Mouse (Mus musculus) liver, adult 2 months (tissue): ENCODE data around the gene Pnpla1. TPM values are rescaled to one million over a fixed set of nuclear protein-coding genes. Genes with fewer than 3 reads are reported as not detected.
A peak's percentile ranks its signal among the peaks of the same experiment; 100 is the strongest.

Experiments used
- DNase-seq: peaks from one replicate; pipeline ENCODE4 v3.0.0-alpha.2; 2011; ENCODE audit warnings: low read depth, low spot score; ENCODE audit errors: extremely low read depth
- H3K27ac ChIP-seq: fragments of 200-500 bp; replicated peaks from 2 replicates; pipeline ENCODE4 v1.5.1; 2012; ENCODE audit warnings: low read depth, mild to moderate bottlenecking, control low read depth, inconsistent platforms, low read length; ENCODE audit not compliant: insufficient read depth
- H3K27me3 ChIP-seq: fragments of 200-500 bp; 2 replicates; pipeline ENCODE4 v1.6.1; 2012; ENCODE audit warnings: mild to moderate bottlenecking, moderate library complexity, low read length, inconsistent platforms; ENCODE audit not compliant: control insufficient read depth, insufficient read depth
- H3K36me3 ChIP-seq: fragments of 200-500 bp; 2 replicates; pipeline ENCODE4 v1.6.1; 2012; ENCODE audit warnings: low read length, inconsistent platforms; ENCODE audit not compliant: control insufficient read depth, insufficient read depth
- H3K4me1 ChIP-seq: fragments of 200-500 bp; 2 replicates; pipeline ENCODE4 v1.6.1; 2011; ENCODE audit warnings: low read length; ENCODE audit not compliant: control insufficient read depth, insufficient read depth
- H3K4me3 ChIP-seq: fragments of 200-500 bp; 2 replicates; pipeline ENCODE4 v1.5.1; 2011; ENCODE audit warnings: low read depth, mild to moderate bottlenecking, control low read depth, low read length, moderate library complexity; ENCODE audit not compliant: insufficient read depth
- H3K79me2 ChIP-seq: fragments of 200-500 bp; 2 replicates; pipeline ENCODE4 v1.6.1; 2012; ENCODE audit warnings: inconsistent platforms, mild to moderate bottlenecking, low read length, moderate library complexity; ENCODE audit not compliant: control insufficient read depth, insufficient read depth
- H3K9ac ChIP-seq: fragments of 200-500 bp; 2 replicates; pipeline ENCODE4 v1.6.1; 2012; ENCODE audit warnings: low read depth, mild to moderate bottlenecking, control low read depth, inconsistent platforms, low read length
- CTCF ChIP-seq: fragments of 200-500 bp; IDR thresholded peaks from 2 replicates; pipeline ENCODE4 v1.5.1; 2011; ENCODE audit warnings: low read depth, low read length, control low read depth
- POLR2A ChIP-seq: fragments of 200-500 bp; IDR thresholded peaks from 2 replicates; pipeline ENCODE4 v1.6.1; 2011; ENCODE audit warnings: low read length, control low read depth; ENCODE audit not compliant: insufficient read depth; ENCODE audit errors: extremely low read depth
- WGBS: fragments of 180-500 bp; shearing (Covaris S2); methylation state at CpG from one replicate; pipeline ENCODE4 v1.1.7; 2018; 5-methylcytosine and 5-hydroxymethylcytosine counted together
- polyA plus RNA-seq: library from polyadenylated mRNA; depleted of rRNA; stranded (reverse); fragments of >200 nt; gene quantifications from 2 replicates; pipeline ENCODE4 v1.2.3, GENCODE M21; 2012
- total RNA-seq: library from RNA; depleted of rRNA; stranded (reverse); fragments of >200 nt; gene quantifications from 2 replicates; pipeline ENCODE4 v1.2.3, GENCODE M21; 2014

Pnpla1 gene
- total and polyA plus RNA-seq, 2 experiments, result not detected

GRCm38 (mm10) chr17:28872322-28872721, 14.1 kb downstream of the Pnpla1 start:
- Histone ChIP-seq H3K79me2 (no peaks in the 10 kb centered on the region), H3K27me3 (no peaks in the 10 kb centered on the region), H3K4me1 (peaks cover 10% of the 10 kb centered on the region), H3K9ac (no peak overlapping the region), H3K4me3 (no peak overlapping the region), H3K27ac (no peak overlapping the region), H3K36me3 (no peaks in the 10 kb centered on the region)
- 78% methylated on average over 7 of the region's 7 CpGs for WGBS
- no peak for TF ChIP-seq POLR2A
- no peak for TF ChIP-seq CTCF
- no peak for DNase-seq

DNA sequence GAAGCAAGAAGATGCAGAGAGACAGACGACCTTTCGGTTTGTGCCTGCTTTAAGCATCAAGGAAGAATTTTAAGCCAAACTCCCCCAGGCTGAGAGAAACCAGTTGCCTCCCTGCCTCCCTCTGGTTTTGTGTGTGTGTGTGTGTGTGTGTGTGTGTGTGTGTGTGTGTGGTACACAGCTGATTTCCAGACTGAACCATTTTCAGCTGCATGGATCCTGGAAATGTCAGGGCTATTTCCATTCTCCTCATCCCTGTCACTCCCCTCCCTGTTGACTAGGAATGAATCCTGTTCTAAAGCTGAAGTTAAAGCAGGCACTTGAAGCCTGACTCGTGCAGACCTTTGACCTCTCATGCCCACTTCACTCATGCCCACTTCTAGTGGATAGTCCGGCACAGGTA, 16.0 kb downstream of the Pnpla1 start:
- H3K9ac ChIP-seq, result no peak overlapping the region
- no peaks in the 10 kb centered on the region for H3K79me2 ChIP-seq
- no peaks in the 10 kb centered on the region for H3K36me3 ChIP-seq
- H3K4me3 ChIP-seq, result no peak overlapping the region
- H3K27ac ChIP-seq, result no peak overlapping the region
- WGBS, result 90% methylated on average over 4 of the region's 4 CpGs
- no peak for DNase-seq
- peaks cover 10% of the 10 kb centered on the region for H3K4me1 ChIP-seq
- no peak for TF ChIP-seq POLR2A
- no peak for TF ChIP-seq CTCF
- no peaks in the 10 kb centered on the region for H3K27me3 ChIP-seq

- peak; percentile 51 for DNase-seq
- 22% methylated on average over 7 of the region's 7 CpGs for WGBS
- TF ChIP-seq CTCF (no peak), POLR2A (no peak)
- H3K9ac ChIP-seq, result no peak overlapping the region
- H3K36me3 ChIP-seq, result no peaks in the 10 kb centered on the region
- H3K79me2 ChIP-seq, result no peaks in the 10 kb centered on the region
- H3K4me1 ChIP-seq, result peaks cover 10% of the 10 kb centered on the region
- H3K4me3 ChIP-seq, result no peak overlapping the region
- H3K27ac ChIP-seq, result no peak overlapping the region
- H3K27me3 ChIP-seq, result no peaks in the 10 kb centered on the region
Observed at GRCm38 (mm10) chr17:28874825-28875224, 16.6 kb downstream of the Pnpla1 start.

DNA sequence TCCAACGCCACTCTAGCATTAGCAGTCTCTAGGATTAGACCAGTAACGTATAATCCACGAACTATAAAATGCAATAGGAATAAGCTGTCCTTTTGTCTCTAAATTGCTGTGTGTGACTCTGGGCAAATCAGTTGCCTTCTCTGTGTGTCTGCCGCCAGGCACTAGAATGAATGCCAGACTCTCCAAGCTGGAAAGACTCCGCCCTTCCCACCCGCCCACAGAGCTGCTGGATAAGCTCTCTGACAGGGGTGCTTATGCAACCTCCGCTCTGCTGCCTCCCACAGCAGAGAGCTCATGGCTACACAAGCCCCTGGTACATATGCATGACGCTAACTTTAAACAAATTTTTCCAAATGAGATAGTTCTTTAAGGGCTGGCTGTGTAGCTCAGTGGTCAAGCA, 17.1 kb downstream of the Pnpla1 start:
- 29% methylated on average over 8 of the region's 8 CpGs for WGBS
- H3K4me1 ChIP-seq, result peaks cover 10% of the 10 kb centered on the region
- no peaks in the 10 kb centered on the region for H3K79me2 ChIP-seq
- H3K36me3 ChIP-seq, result no peaks in the 10 kb centered on the region
- peak; percentile 81 for DNase-seq
- no peak overlapping the region for H3K4me3 ChIP-seq
- TF ChIP-seq POLR2A, result no peak
- no peak for TF ChIP-seq CTCF
- H3K9ac ChIP-seq, result no peak overlapping the region
- H3K27me3 ChIP-seq, result no peaks in the 10 kb centered on the region
- no peak overlapping the region for H3K27ac ChIP-seq

DNA sequence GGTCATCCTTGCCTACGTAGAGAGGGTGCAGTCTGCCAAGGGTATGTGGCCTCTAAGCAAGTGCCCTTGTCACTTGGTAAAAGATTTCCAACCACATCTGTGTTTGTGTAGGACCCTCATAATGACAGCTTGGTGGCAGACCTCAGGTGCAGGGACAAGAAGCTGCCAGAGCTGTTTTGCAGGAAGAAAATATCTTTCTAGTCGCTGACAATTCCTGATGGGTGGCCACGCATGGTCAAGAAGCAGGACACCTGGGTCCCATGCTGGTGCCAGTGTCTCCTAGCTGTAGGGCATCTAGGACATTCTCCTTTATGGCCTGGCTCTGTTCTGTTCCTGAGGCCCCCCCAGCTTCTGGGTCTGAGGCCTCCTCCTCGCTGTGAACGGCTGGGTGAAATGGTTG, 18.1 kb downstream of the Pnpla1 start:
- Histone ChIP-seq H3K36me3 (no peaks in the 10 kb centered on the region), H3K27me3 (no peaks in the 10 kb centered on the region), H3K4me1 (peaks cover 10% of the 10 kb centered on the region), H3K9ac (no peak overlapping the region), H3K27ac (no peak overlapping the region), H3K4me3 (no peak overlapping the region), H3K79me2 (no peaks in the 10 kb centered on the region)
- TF ChIP-seq POLR2A, result no peak
- TF ChIP-seq CTCF, result no peak
- WGBS, result 93% methylated on average over 5 of the region's 5 CpGs
- no peak for DNase-seq

- Histone ChIP-seq H3K79me2 (no peaks in the 10 kb centered on the region), H3K4me3 (no peak overlapping the region), H3K9ac (no peak overlapping the region), H3K27ac (no peak overlapping the region), H3K4me1 (peaks cover 7% of the 10 kb centered on the region), H3K27me3 (no peaks in the 10 kb centered on the region), H3K36me3 (no peaks in the 10 kb centered on the region)
- DNase-seq, result no peak
- no peak for TF ChIP-seq POLR2A
- peak; percentile 35 for TF ChIP-seq CTCF
- WGBS, result 53% methylated on average over 19 of the region's 19 CpGs
Observed at GRCm38 (mm10) chr17:28876821-28877220, 18.6 kb downstream of the Pnpla1 start.
